Mouse (Mus musculus): ENCODE data around the gene Pla2g2f. TPM values are rescaled to one million over a fixed set of nuclear protein-coding genes. Genes with fewer than 3 reads are reported as not detected.

The Pla2g2f gene
- polyA plus RNA-seq, 1 experiment from 2014 or later: 0.08 TPM

- Histone ChIP-seq H3K4me1 (no peaks in the 10 kb centered on the region), H3K27ac (no peak overlapping the region), H3K36me3 (no peaks in the 10 kb centered on the region), H3K9me3 (no peaks in the 10 kb centered on the region), H3K9ac (no peak overlapping the region), H3K4me2 (replicated peaks) (no peak overlapping the region), H3K27me3 (replicated peaks) (no peaks in the 10 kb centered on the region), H3K4me3 (no peak overlapping the region)
- 77% methylated on average over 7 of the region's 7 CpGs for WGBS
- ATAC-seq (ENCODE audit: low FRiP score, low read depth): no peak
Measured at GRCm38 (mm10) chr4:138709944-138710343, 47.5 kb downstream of the Pla2g2f start.

- H3K9ac ChIP-seq: no peak overlapping the region
- H3K27me3 ChIP-seq (replicated peaks): no peaks in the 10 kb centered on the region
- no peak overlapping the region for H3K4me2 ChIP-seq (replicated peaks)
- H3K36me3 ChIP-seq: no peaks in the 10 kb centered on the region
- H3K4me3 ChIP-seq: no peak overlapping the region
- H3K4me1 ChIP-seq: no peaks in the 10 kb centered on the region
- 86% methylated on average over 11 of the region's 11 CpGs for WGBS
- no peaks in the 10 kb centered on the region for H3K9me3 ChIP-seq
- ATAC-seq (ENCODE audit: low FRiP score, low read depth): no peak
- no peak overlapping the region for H3K27ac ChIP-seq
Measured at GRCm38 (mm10) chr4:138709246-138709645, 48.2 kb downstream of the Pla2g2f start.

GRCm38 (mm10) chr4:138708636-138709035 lies 48.8 kb downstream of the Pla2g2f start:
- Histone ChIP-seq H3K36me3 (no peaks in the 10 kb centered on the region), H3K4me1 (no peaks in the 10 kb centered on the region), H3K4me2 (replicated peaks) (no peak overlapping the region), H3K9me3 (no peaks in the 10 kb centered on the region), H3K27me3 (replicated peaks) (no peaks in the 10 kb centered on the region), H3K27ac (no peak overlapping the region), H3K4me3 (no peak overlapping the region), H3K9ac (no peak overlapping the region)
- 10% methylated on average over 7 of the region's 7 CpGs for WGBS
- no peak for ATAC-seq (ENCODE audit: low FRiP score, low read depth)

- Histone ChIP-seq H3K4me3 (no peak overlapping the region), H3K4me2 (replicated peaks) (no peak overlapping the region), H3K9me3 (no peaks in the 10 kb centered on the region), H3K4me1 (no peaks in the 10 kb centered on the region), H3K9ac (no peak overlapping the region), H3K36me3 (no peaks in the 10 kb centered on the region), H3K27ac (no peak overlapping the region), H3K27me3 (replicated peaks) (no peaks in the 10 kb centered on the region)
- no peak for ATAC-seq (ENCODE audit: low FRiP score, low read depth)
- WGBS: 93% methylated on average over 8 of the region's 8 CpGs
Measured at GRCm38 (mm10) chr4:138706620-138707019, 50.8 kb downstream of the Pla2g2f start.

- H3K36me3 ChIP-seq: no peaks in the 10 kb centered on the region
- WGBS: 85% methylated on average over 4 of the region's 4 CpGs
- H3K9ac ChIP-seq: no peak overlapping the region
- no peak overlapping the region for H3K27ac ChIP-seq
- no peaks in the 10 kb centered on the region for H3K9me3 ChIP-seq
- no peak overlapping the region for H3K4me3 ChIP-seq
- ATAC-seq (ENCODE audit: low FRiP score, low read depth): no peak
- H3K4me2 ChIP-seq (replicated peaks): no peak overlapping the region
- H3K4me1 ChIP-seq: no peaks in the 10 kb centered on the region
- H3K27me3 ChIP-seq (replicated peaks): no peaks in the 10 kb centered on the region
Measured at GRCm38 (mm10) chr4:138704169-138704568, 53.3 kb downstream of the Pla2g2f start.

- Histone ChIP-seq H3K4me2 (replicated peaks) (no peak overlapping the region), H3K9me3 (no peaks in the 10 kb centered on the region), H3K27me3 (replicated peaks) (no peaks in the 10 kb centered on the region), H3K4me1 (no peaks in the 10 kb centered on the region), H3K4me3 (no peak overlapping the region), H3K27ac (no peak overlapping the region), H3K36me3 (no peaks in the 10 kb centered on the region), H3K9ac (no peak overlapping the region)
- ATAC-seq (ENCODE audit: low FRiP score, low read depth): no peak
- 67% methylated on average over 7 of the region's 7 CpGs for WGBS
Measured at GRCm38 (mm10) chr4:138703591-138703990, 53.8 kb downstream of the Pla2g2f start.

- H3K9ac ChIP-seq: no peak overlapping the region
- WGBS: 86% methylated on average over 8 of the region's 8 CpGs
- no peaks in the 10 kb centered on the region for H3K4me1 ChIP-seq
- no peaks in the 10 kb centered on the region for H3K9me3 ChIP-seq
- no peak overlapping the region for H3K4me3 ChIP-seq
- ATAC-seq (ENCODE audit: low FRiP score, low read depth): no peak
- H3K27ac ChIP-seq: no peak overlapping the region
- H3K27me3 ChIP-seq (replicated peaks): no peaks in the 10 kb centered on the region
- no peak overlapping the region for H3K4me2 ChIP-seq (replicated peaks)
- no peaks in the 10 kb centered on the region for H3K36me3 ChIP-seq
Measured at GRCm38 (mm10) chr4:138702528-138702927, 54.9 kb downstream of the Pla2g2f start.

- no peaks in the 10 kb centered on the region for H3K36me3 ChIP-seq
- no peaks in the 10 kb centered on the region for H3K9me3 ChIP-seq
- no peak overlapping the region for H3K4me2 ChIP-seq (replicated peaks)
- H3K4me1 ChIP-seq: peaks cover 4% of the 10 kb centered on the region; the same call in 1 of the 2 replicates
- no peaks in the 10 kb centered on the region for H3K27me3 ChIP-seq (replicated peaks)
- no peak overlapping the region for H3K4me3 ChIP-seq
- H3K27ac ChIP-seq: no peak overlapping the region
- WGBS: 82% methylated on average over 2 of the region's 2 CpGs
- no peak overlapping the region for H3K9ac ChIP-seq
- ATAC-seq (ENCODE audit: low FRiP score, low read depth): no peak
Measured at GRCm38 (mm10) chr4:138702031-138702430, 55.4 kb downstream of the Pla2g2f start.

GRCm38 (mm10) chr4:138701111-138701510 lies 56.3 kb downstream of the Pla2g2f start:
- peaks cover 12% of the 10 kb centered on the region; the same call in 1 of the 2 replicates for H3K4me1 ChIP-seq
- no peak for ATAC-seq (ENCODE audit: low FRiP score, low read depth)
- H3K27ac ChIP-seq: no peak overlapping the region
- H3K4me2 ChIP-seq (replicated peaks): no peak overlapping the region
- H3K4me3 ChIP-seq: no peak overlapping the region
- H3K9me3 ChIP-seq: no peaks in the 10 kb centered on the region
- no peaks in the 10 kb centered on the region for H3K27me3 ChIP-seq (replicated peaks)
- no peaks in the 10 kb centered on the region for H3K36me3 ChIP-seq
- 73% methylated on average over 8 of the region's 8 CpGs for WGBS
- no peak overlapping the region for H3K9ac ChIP-seq

Other genes with a start within 250 kb of the Pla2g2f start
- gene Vwa5b1, start 121.7 kb downstream of the Pla2g2f start, polyA plus RNA-seq (2016; fragmentation: Nextera tagmentation; extraction: Ambion mirVana): 0.29 and 0.68 TPM in 2 replicates
- gene Pla2g2c, start 32.8 kb downstream of the Pla2g2f start, polyA plus RNA-seq (2016; fragmentation: Nextera tagmentation; extraction: Ambion mirVana): 0.57 and 0.61 TPM in 2 replicates
- 1.0 and 1.7 TPM in 2 replicates for gene Ubxn10, start 20.5 kb downstream of the Pla2g2f start, polyA plus RNA-seq (2016; fragmentation: Nextera tagmentation; extraction: Ambion mirVana)
- 1.1 and 1.5 TPM in 2 replicates for gene Pla2g2d, start 18.1 kb upstream of the Pla2g2f start, polyA plus RNA-seq (2016; fragmentation: Nextera tagmentation; extraction: Ambion mirVana)
- not detected in 2 replicates for gene Pla2g5, start 105.9 kb upstream of the Pla2g2f start, polyA plus RNA-seq (2016; fragmentation: Nextera tagmentation; extraction: Ambion mirVana)
- not detected in 2 replicates for gene Gm13030, start 116.3 kb upstream of the Pla2g2f start, polyA plus RNA-seq (2016; fragmentation: Nextera tagmentation; extraction: Ambion mirVana)
- gene Pla2g2e, start 120.3 kb upstream of the Pla2g2f start, polyA plus RNA-seq (2016; fragmentation: Nextera tagmentation; extraction: Ambion mirVana): not detected in 2 replicates
- gene Otud3, start 156.3 kb upstream of the Pla2g2f start, polyA plus RNA-seq (2016; fragmentation: Nextera tagmentation; extraction: Ambion mirVana): 3.7 and 4.2 TPM in 2 replicates
- not detected in 2 replicates for gene Rnf186, start 209.5 kb upstream of the Pla2g2f start, polyA plus RNA-seq (2016; fragmentation: Nextera tagmentation; extraction: Ambion mirVana)
- gene Tmco4, start 215.3 kb upstream of the Pla2g2f start, polyA plus RNA-seq (2016; fragmentation: Nextera tagmentation; extraction: Ambion mirVana): 0.98 and 1.2 TPM in 2 replicates